Mouse (Mus musculus) cerebellum, adult 18-20 months (tissue): Measurements from ENCODE around the gene Cldn4.
"Not testable (repeated sequence)": the region's sequence is repeated elsewhere in the genome, so short reads cannot be mapped to it uniquely, and the experiment has no call there.

Source experiments
- DNase-seq, 2 experiments: peaks; one replicate each; pipeline ENCODE4 v3.0.0; 2021

Gene Cldn4

GRCm38 (mm10) chr5:134946857-134947255, at the start of gene Cldn4:
Cldn4 (minus strand) TSS chr5:134946934.
- no peak for DNase-seq

GRCm38 (mm10) chr5:134992566-134992965, 45.8 kb upstream of the Cldn4 start:
- no peak for DNase-seq

GRCm38 (mm10) chr5:134989741-134990140, 43.0 kb upstream of the Cldn4 start:
- DNase-seq = no peak

GRCm38 (mm10) chr5:134989166-134989565, 42.4 kb upstream of the Cldn4 start:
- no peak for DNase-seq

- DNase-seq = no peak
These were observed 39.8 kb upstream of the Cldn4 start for GRCm38 (mm10) chr5:134986298-134987268.

- no peak for DNase-seq
These were observed 39.0 kb upstream of the Cldn4 start, which contains the start of gene Cldn3 for GRCm38 (mm10) chr5:134985633-134986297. Cldn3 (plus strand) TSS chr5:134986214.

GRCm38 (mm10) chr5:134983771-134984170, 37.0 kb upstream of the Cldn4 start:
- no peak for DNase-seq

GRCm38 (mm10) chr5:134983111-134983510, 36.4 kb upstream of the Cldn4 start:
- no peak for DNase-seq

GRCm38 (mm10) chr5:134981149-134981548, 34.4 kb upstream of the Cldn4 start:
- no peak for DNase-seq

GRCm38 (mm10) chr5:134977837-134978236, 31.1 kb upstream of the Cldn4 start:
- no peak for DNase-seq

GRCm38 (mm10) chr5:134976577-134977250, 30.0 kb upstream of the Cldn4 start:
- DNase-seq = no peak

- no peak for DNase-seq
These were observed 29.4 kb upstream of the Cldn4 start for GRCm38 (mm10) chr5:134976164-134976563.

- DNase-seq = no peak
These were observed 28.2 kb upstream of the Cldn4 start for GRCm38 (mm10) chr5:134974921-134975320.

- DNase-seq = no peak
These were observed 27.6 kb upstream of the Cldn4 start for GRCm38 (mm10) chr5:134974294-134974693.

- no peak for DNase-seq
These were observed 26.8 kb upstream of the Cldn4 start for GRCm38 (mm10) chr5:134973526-134973925.

GRCm38 (mm10) chr5:134973081-134973480, 26.3 kb upstream of the Cldn4 start:
- no peak for DNase-seq

- no peak for DNase-seq
These were observed 23.9 kb upstream of the Cldn4 start for GRCm38 (mm10) chr5:134970671-134971070.

GRCm38 (mm10) chr5:134967164-134967944, 20.6 kb upstream of the Cldn4 start:
- DNase-seq = no peak

- DNase-seq = peak; percentile 30 to 37
These were observed 19.4 kb upstream of the Cldn4 start for GRCm38 (mm10) chr5:134965852-134966821.

- DNase-seq = peak; percentile 74
These were observed 18.7 kb upstream of the Cldn4 start for GRCm38 (mm10) chr5:134965473-134965851.

- DNase-seq = not testable (repeated sequence)
These were observed 17.9 kb upstream of the Cldn4 start for GRCm38 (mm10) chr5:134964655-134965054.
